Mouse (Mus musculus) kidney, adult 2 months (tissue): ENCODE measurements around the gene Usp48.

Source experiments
- CTCF ChIP-seq: fragments of 200-500 bp; conservative IDR thresholded peaks from 2 replicates; pipeline ENCODE4 v1.5.1; 2011; ENCODE audit warnings: low read depth, mild to moderate bottlenecking, control low read depth, low read length, moderate library complexity, mixed read lengths; ENCODE audit not compliant: insufficient read depth, insufficient read length
- POLR2A ChIP-seq: fragments of 200-500 bp; IDR thresholded peaks from one replicate; pipeline ENCODE4 v1.6.1; 2011; ENCODE audit warnings: low read depth, low read length, control low read depth

- TF ChIP-seq CTCF (no peak), POLR2A (no peak)
These were observed 36.6 kb downstream of the Usp48 start for GRCm38 (mm10) chr4:137630153-137630552.
